Mouse (Mus musculus) frontal cortex, postnatal 10 days (tissue): ENCODE measurements at regions not wholly inside any gene's neighbourhood (a gene's known extent, or its start where the extent isn't known, plus 50 kb on each side); places are given as distances from the start of the nearest gene placed in this dataset.

ENCODE experiments used
- DNase-seq, 2 experiments: peaks; one replicate each; pipeline ENCODE4 v3.0.0; 2022; ENCODE audit warnings: low spot score in 2 of 2, mixed read lengths in 1 of 2

GRCm38 (mm10) chr10:125467503-125467902 lies 78.2 kb upstream of the Slc16a7 start:
- no peak for DNase-seq

- DNase-seq = no peak
These were observed 99.1 kb upstream of the Slc16a7 start for GRCm38 (mm10) chr10:125488350-125488749.

- no peak for DNase-seq
These were observed 101.1 kb upstream of the Slc16a7 start for GRCm38 (mm10) chr10:125490395-125490794.

- DNase-seq = no peak
These were observed 105.2 kb upstream of the Slc16a7 start for GRCm38 (mm10) chr10:125494489-125494888.

GRCm38 (mm10) chr10:125498347-125498746 lies 109.1 kb upstream of the Slc16a7 start:
- DNase-seq = no peak

- DNase-seq = no peak
These were observed 111.1 kb upstream of the Slc16a7 start for GRCm38 (mm10) chr10:125500338-125500737.

DNA sequence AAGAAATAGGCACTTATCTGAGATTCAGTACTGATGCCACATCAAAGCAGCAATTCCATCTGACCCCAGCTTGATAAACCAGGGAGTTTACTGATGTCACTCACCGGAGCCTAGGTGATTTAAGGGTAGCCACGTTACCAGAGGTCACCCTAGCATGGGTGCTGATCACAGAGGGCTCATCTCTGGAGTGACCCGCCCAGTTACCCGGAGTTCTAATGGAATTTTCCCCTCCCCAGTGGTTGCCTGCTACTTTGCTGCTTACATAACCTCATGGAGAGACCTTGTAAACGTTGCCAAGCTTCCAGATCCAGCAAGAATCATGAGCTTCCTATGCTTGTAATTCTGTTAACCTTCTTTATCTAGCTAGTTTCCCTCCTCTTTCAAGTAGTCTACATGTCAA lies 125.8 kb upstream of the Slc16a7 start:
- no peak for DNase-seq

- DNase-seq = no peak
These were observed 141.6 kb upstream of the Slc16a7 start for GRCm38 (mm10) chr10:125530876-125531275.

DNA sequence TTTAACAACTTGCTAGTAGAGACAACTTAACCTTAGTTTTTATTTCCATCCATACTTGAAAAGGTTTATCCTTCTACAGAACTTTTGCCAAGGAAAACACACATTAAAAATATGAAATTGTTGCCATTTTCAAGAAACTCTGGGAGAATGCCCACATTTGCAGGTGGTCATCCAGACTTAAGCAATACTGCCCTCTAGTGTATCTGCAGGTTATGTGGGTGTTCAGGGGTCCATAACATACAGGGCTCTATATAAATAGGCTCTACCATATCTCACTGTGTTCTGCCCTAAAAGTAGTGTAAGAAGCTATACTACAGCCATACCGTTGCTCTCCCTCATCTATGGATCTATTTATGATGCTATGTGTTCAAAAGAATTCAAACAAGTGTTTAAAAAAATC lies 149.1 kb upstream of the Slc16a7 start:
- no peak for DNase-seq

DNA sequence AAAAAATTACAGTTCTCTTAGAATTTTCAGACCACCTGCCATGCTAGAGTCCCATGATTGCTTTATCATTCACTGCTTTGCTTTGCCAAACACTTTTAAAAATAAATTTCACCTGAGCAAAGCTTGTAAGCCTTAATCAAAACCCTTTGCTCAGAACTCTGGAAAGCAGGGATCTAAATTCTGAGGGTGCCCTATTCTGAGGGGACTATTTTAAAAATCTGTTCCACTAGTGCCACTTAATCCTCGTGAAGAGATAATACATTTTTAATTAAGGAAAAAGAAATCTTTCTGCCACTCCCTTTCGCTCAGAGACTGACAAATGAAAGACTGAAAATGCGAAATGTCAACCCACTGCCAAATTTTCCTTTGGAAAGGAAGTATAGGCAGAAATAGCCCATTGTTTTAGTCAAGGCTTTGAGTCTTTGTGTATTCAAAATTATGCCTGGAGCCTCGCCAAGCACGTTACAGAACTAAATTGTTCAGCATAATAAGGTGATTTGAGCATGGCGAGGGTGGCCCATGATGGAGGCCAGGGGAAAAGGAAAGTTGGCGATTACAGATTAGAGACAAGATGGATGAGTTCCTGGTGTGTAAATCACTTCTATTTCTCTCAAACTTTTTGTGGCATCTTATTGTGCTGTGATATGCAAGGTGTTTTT lies 197.4 kb upstream of the Slc16a7 start:
- DNase-seq = peak; percentile 5 to 9

- DNase-seq = no peak
These were observed 203.7 kb upstream of the Slc16a7 start for GRCm38 (mm10) chr10:125593006-125593405.

- no peak for DNase-seq
These were observed 218.7 kb upstream of the Slc16a7 start for GRCm38 (mm10) chr10:125607787-125608617.

GRCm38 (mm10) chr10:125610353-125610752 lies 221.1 kb upstream of the Slc16a7 start:
- DNase-seq = no peak

GRCm38 (mm10) chr10:125612773-125613172 lies 223.5 kb upstream of the Slc16a7 start:
- DNase-seq = no peak

GRCm38 (mm10) chr10:125621376-125621775 lies 232.1 kb upstream of the Slc16a7 start:
- DNase-seq = no peak

- no peak for DNase-seq
These were observed 234.6 kb upstream of the Slc16a7 start for GRCm38 (mm10) chr10:125623836-125624235.

DNA sequence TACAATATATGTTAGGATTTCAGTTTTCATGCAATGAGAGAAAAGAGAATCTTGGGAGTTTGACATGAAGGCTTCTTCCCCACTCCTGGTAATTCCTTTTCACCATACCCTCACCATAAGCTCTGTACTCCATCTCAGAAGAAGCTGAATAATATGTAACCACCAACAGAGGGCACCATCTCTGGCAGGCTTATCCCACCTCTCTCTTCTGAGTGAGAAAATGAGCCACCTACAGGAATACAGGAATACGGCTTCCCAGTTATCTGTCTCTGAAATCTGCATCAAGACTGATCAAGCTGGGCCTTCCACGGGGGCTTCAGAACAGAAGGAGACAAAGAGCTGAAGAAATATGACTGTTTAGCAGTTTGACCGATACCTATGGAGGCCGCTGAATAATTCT lies 278.6 kb upstream of the Slc16a7 start:
- no peak for DNase-seq

DNA sequence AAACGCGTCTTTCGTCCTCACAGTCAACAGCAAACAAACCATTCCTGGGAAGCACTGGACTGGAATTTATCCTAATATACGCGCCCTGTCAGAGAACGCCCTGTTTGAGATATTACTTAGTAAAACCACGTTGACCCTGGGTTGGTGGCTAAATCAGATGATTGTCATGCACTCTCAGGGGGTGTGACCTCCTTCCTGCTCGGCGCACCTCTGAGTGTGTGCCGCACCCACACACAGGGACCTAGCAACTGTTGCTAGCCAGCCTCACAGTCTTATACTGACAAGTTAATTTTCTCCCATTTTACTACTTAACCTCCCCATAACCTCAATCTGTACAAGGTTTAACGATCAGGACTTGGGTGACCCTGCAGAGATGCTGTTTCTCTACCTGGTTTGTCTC lies 284.4 kb upstream of the Slc16a7 start:
- DNase-seq = no peak

DNA sequence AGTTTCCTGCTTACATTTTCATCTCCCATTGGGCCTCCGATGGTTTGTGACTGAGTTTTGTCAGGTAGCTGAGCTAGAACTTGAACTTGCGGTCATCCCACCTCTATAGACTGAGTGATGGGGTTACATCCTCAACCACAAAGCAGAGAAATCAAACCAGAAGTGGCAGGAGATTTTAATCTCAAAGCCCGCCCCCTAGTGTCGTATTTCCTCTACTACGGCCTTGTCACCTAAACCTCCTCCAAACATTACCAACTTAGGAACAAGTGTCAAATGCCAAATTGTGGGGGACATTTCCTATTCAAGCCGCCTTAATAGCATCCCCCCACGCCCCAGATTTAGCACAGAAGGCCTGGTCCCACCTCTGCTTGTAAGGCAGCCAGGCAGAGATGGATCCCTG lies 286.3 kb upstream of the Lrig3 start:
- no peak for DNase-seq

DNA sequence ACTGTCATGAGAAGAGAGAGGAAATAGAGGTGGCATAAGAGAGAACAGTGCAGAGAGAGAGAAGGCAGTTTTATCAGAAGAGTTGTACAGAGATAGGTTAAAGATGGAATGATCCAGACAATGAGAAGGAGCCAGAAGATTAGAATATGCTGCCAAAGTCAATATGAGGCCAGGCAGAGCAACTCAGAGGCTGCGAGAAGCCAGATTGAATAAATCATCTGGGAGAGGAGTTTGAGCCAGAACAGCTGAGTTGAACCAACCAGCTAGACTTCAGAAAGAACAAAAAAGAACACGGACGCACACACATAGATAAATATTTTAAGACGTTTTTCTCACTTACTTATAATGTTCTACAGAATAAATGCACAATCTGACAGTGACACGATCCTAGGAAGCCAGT lies 280.8 kb upstream of the Lrig3 start:
- no peak for DNase-seq

- DNase-seq = peak; percentile 4 to 5
These were observed 272.5 kb upstream of the Lrig3 start for GRCm38 (mm10) chr10:125693505-125693904.

DNA sequence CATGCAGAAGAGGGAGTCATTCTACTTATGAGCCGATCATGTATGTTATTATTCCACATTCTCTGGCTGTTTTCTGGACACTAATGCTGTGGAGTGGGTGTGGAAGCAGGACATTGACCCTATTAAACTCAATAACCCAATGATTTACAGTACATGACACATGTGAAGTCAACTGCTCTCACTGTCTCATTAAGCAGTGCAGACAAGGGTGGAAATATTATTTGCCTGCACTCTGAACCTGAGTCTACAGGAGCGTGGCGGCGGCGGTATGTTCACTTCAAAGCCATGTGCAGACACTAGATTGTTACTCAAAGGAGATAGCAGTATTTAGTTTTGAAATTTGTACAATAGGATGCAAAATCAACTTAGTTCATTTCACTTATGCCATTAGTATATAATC lies 269.8 kb upstream of the Lrig3 start:
- DNase-seq = no peak

DNA sequence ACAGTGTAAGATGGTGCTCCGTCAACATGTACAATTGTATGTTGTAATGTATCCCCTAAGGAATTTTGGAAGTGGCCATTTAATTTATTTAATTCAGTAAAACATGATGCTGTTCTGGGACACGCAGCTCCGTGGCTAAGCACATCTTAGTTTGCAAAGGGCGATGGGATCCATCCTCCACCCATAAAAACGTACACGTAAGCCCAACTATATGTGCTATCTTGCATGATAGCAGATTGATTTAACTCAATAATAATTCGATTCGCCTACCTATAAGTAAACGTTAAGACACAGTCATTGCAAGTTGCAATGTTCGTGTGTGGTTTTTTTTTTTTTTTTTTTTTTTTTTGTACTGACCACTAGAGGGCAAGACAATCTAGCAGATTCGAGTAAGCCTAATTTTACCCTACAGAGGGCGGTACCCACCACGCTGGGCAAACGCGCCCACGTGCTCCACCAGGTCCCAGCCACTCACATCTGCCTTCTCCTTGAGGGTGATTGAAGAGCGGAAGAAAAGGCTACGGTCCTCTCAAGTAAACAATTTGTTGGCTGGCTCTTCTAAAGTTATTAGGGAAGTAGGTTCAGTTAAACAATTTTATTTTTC lies 240.8 kb upstream of the Lrig3 start:
- DNase-seq = peak; percentile 29 to 55
